Mouse (Mus musculus) heart, embryonic 11.5 days (tissue): ENCODE data around the gene Cdpf1. TPM values are rescaled to one million over a fixed set of nuclear protein-coding genes. Genes with fewer than 3 reads are reported as not detected.
A peak's percentile ranks its signal among the peaks of the same experiment; 100 is the strongest.

Source experiments
- ATAC-seq: fragments of 200-750 bp; cut with Nextera tagmentation; replicated peaks from 2 replicates; pipeline ENCODE4 v1.8.0; 2017; ENCODE audit warnings: moderate library complexity; ENCODE audit not compliant: insufficient number of reproducible peaks, low FRiP score, low TSS enrichment
- H3K27ac ChIP-seq: fragments of 300-500 bp; sonication (generic); 2 replicates; pipeline ENCODE4 v1.5.1; 2014; ENCODE audit warnings: mild to moderate bottlenecking, low read depth, low read length
- H3K27me3 ChIP-seq: fragments of 300-500 bp; sonication (generic); 2 replicates; pipeline ENCODE4 v1.6.1; 2014; ENCODE audit warnings: mild to moderate bottlenecking, low read length, mixed read lengths; ENCODE audit not compliant: control insufficient read depth, insufficient read depth
- H3K36me3 ChIP-seq: fragments of 300-500 bp; sonication (generic); 2 replicates; pipeline ENCODE4 v1.6.1; 2014; ENCODE audit warnings: mild to moderate bottlenecking, low read length, moderate library complexity, mixed read lengths; ENCODE audit not compliant: control insufficient read depth, insufficient read depth
- H3K4me1 ChIP-seq: fragments of 300-500 bp; sonication (generic); 2 replicates; pipeline ENCODE4 v1.6.1; 2014; ENCODE audit warnings: low read length; ENCODE audit not compliant: control insufficient read depth, insufficient read depth
- H3K4me2 ChIP-seq: fragments of 300-500 bp; sonication (generic); 2 replicates; pipeline ENCODE4 v1.6.1; 2014; ENCODE audit warnings: mild to moderate bottlenecking, moderate library complexity
- H3K4me3 ChIP-seq: fragments of 300-500 bp; sonication (generic); 2 replicates; pipeline ENCODE4 v1.5.1; 2014; ENCODE audit warnings: low read depth, low read length
- H3K9ac ChIP-seq: fragments of 300-500 bp; sonication (generic); 2 replicates; pipeline ENCODE4 v1.6.1; 2014; ENCODE audit warnings: mild to moderate bottlenecking, low read depth, low read length, moderate library complexity
- H3K9me3 ChIP-seq: fragments of 300-500 bp; sonication (generic); replicated peaks from 2 replicates; pipeline ENCODE4 v1.6.1; 2016; ENCODE audit warnings: low read length; ENCODE audit not compliant: control insufficient read depth
- WGBS: fragments of 180-500 bp; shearing (Covaris S2); extraction: QIAGEN DNeasy Blood & Tissue Kit; methylation state at CpG from one replicate; pipeline ENCODE4 v1.1.7; 2014; ENCODE audit not compliant: insufficient replicate concordance; 5-methylcytosine and 5-hydroxymethylcytosine counted together
- polyA plus RNA-seq: library from polyadenylated mRNA; unstranded; fragments of >200 nt; fragmentation: Nextera tagmentation; extraction: Ambion mirVana; gene quantifications from 2 replicates; pipeline ENCODE4 v1.2.1, GENCODE M21; 2014

Cdpf1 gene
- polyA plus RNA-seq, 1 experiment from 2014 or later = 37.1 TPM

GRCm38 (mm10) chr15:85813428-85813827, 1.9 kb upstream of the Cdpf1 start:
- no peak for ATAC-seq
- H3K9me3 ChIP-seq = no peaks in the 10 kb centered on the region
- peaks cover 6% of the 10 kb centered on the region for H3K4me1 ChIP-seq
- H3K9ac ChIP-seq = no peak overlapping the region
- H3K36me3 ChIP-seq = no peaks in the 10 kb centered on the region
- H3K4me2 ChIP-seq = no peak overlapping the region
- WGBS = 55% methylated on average over 10 of the region's 10 CpGs
- H3K4me3 ChIP-seq = no peak overlapping the region
- no peaks in the 10 kb centered on the region for H3K27me3 ChIP-seq
- H3K27ac ChIP-seq = no peak overlapping the region

- Histone ChIP-seq H3K27ac (peak overlapping the region; percentile 95), H3K9ac (peak overlapping the region; percentile 92), H3K27me3 (no peaks in the 10 kb centered on the region), H3K9me3 (no peaks in the 10 kb centered on the region), H3K36me3 (no peaks in the 10 kb centered on the region; the same call in 1 of the 2 replicates), H3K4me3 (peak overlapping the region; percentile 80), H3K4me1 (peaks cover 6% of the 10 kb centered on the region), H3K4me2 (peak overlapping the region; percentile 90)
- ATAC-seq = peak; percentile 84
- 3% methylated on average over 36 of the region's 36 CpGs for WGBS
Measured at GRCm38 (mm10) chr15:85810806-85811521, 533 bp downstream of the Cdpf1 start.

DNA sequence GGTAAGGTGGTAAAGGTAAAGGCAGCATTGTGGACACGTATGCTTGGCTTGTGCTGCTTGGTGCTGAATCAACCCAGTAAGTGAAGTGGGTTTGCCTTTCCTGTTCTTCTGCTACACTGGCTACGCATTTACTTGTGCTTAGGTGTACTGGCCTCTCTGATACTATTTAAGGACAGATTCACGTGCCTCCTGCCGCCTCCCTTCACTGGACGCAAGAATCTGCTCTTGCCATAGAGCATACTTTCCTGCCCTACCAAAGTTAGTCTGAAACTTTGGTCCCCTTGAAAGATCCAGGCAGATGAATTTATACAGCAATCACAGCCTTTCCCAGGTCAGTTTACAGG, 1.1 kb downstream of the Cdpf1 start:
- H3K9me3 ChIP-seq = no peaks in the 10 kb centered on the region
- 51% methylated on average over 5 of the region's 5 CpGs for WGBS
- H3K36me3 ChIP-seq = no peaks in the 10 kb centered on the region; the same call in 1 of the 2 replicates
- no peak for ATAC-seq
- H3K27me3 ChIP-seq = no peaks in the 10 kb centered on the region
- peak overlapping the region; percentile 50; the same call in 1 of the 2 replicates for H3K9ac ChIP-seq
- H3K4me1 ChIP-seq = peaks cover 6% of the 10 kb centered on the region
- peak overlapping the region; percentile 80 for H3K4me3 ChIP-seq
- H3K4me2 ChIP-seq = peak overlapping the region; percentile 90
- H3K27ac ChIP-seq = peak overlapping the region; percentile 95

DNA sequence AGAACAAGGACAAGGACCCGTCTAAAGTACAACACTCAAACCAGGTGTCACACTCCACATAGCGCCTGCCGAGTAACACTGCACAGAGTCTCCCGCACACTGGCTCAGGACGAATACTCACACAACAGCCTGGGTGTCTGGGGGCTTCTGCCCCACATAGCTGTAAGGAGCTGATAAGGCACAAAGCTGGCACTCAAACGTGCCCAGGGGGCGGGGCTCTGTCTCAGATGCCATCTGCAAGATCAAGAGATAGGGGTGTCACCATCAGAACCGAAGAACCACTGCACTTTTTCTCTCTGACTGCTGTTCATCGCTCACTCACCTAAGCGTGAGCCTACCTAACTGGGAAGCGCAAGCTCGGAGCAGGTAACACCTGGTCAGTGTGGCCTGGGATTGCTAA, 2.4 kb downstream of the Cdpf1 start:
- H3K27ac ChIP-seq = no peak overlapping the region
- peaks cover 6% of the 10 kb centered on the region for H3K4me1 ChIP-seq
- no peak overlapping the region for H3K4me2 ChIP-seq
- ATAC-seq = no peak
- H3K4me3 ChIP-seq = no peak overlapping the region
- no peaks in the 10 kb centered on the region; the same call in 1 of the 2 replicates for H3K36me3 ChIP-seq
- H3K27me3 ChIP-seq = no peaks in the 10 kb centered on the region
- no peaks in the 10 kb centered on the region for H3K9me3 ChIP-seq
- H3K9ac ChIP-seq = no peak overlapping the region
- 85% methylated on average over 12 of the region's 12 CpGs for WGBS

GRCm38 (mm10) chr15:85808434-85808833, 3.1 kb downstream of the Cdpf1 start:
- Histone ChIP-seq H3K4me1 (peaks cover 6% of the 10 kb centered on the region), H3K4me3 (no peak overlapping the region), H3K27ac (no peak overlapping the region), H3K9ac (no peak overlapping the region), H3K27me3 (no peaks in the 10 kb centered on the region), H3K36me3 (no peaks in the 10 kb centered on the region; the same call in 1 of the 2 replicates), H3K4me2 (no peak overlapping the region), H3K9me3 (no peaks in the 10 kb centered on the region)
- WGBS = 59% methylated on average over 8 of the region's 8 CpGs
- ATAC-seq = no peak

- no peaks in the 10 kb centered on the region for H3K9me3 ChIP-seq
- no peak overlapping the region for H3K4me3 ChIP-seq
- H3K4me1 ChIP-seq = peaks cover 6% of the 10 kb centered on the region
- ATAC-seq = no peak
- no peaks in the 10 kb centered on the region for H3K27me3 ChIP-seq
- no peak overlapping the region for H3K4me2 ChIP-seq
- WGBS = 78% methylated on average over 6 of the region's 6 CpGs
- H3K9ac ChIP-seq = no peak overlapping the region
- H3K27ac ChIP-seq = no peak overlapping the region
- no peaks in the 10 kb centered on the region; the same call in 1 of the 2 replicates for H3K36me3 ChIP-seq
Measured at GRCm38 (mm10) chr15:85808031-85808430, 3.5 kb downstream of the Cdpf1 start.

DNA sequence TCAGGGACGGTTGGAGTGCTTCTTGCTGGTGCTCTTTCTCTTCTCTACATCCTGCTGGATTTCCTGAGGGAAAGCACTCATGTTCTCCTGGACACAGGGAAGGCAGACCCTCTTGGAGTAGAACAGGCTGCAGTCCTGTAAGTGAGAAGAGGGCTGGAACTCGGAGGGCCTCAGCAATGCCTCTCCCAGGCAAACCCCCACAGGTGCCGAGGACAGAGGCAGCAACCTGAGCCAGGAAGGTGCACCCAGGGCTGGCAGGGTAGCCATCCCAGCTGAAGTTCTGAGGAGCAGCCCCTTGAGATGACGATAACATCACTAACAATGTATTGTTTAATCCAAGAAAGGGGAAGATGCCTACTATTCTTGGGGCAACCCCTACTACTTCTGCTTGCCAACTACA, 4.1 kb downstream of the Cdpf1 start:
- H3K9ac ChIP-seq = no peak overlapping the region
- no peak for ATAC-seq
- no peak overlapping the region for H3K4me3 ChIP-seq
- H3K9me3 ChIP-seq = no peaks in the 10 kb centered on the region
- peaks cover 6% of the 10 kb centered on the region for H3K4me1 ChIP-seq
- H3K4me2 ChIP-seq = no peak overlapping the region
- no peaks in the 10 kb centered on the region for H3K27me3 ChIP-seq
- 77% methylated on average over 4 of the region's 4 CpGs for WGBS
- H3K36me3 ChIP-seq = no peaks in the 10 kb centered on the region; the same call in 1 of the 2 replicates
- H3K27ac ChIP-seq = no peak overlapping the region

- no peaks in the 10 kb centered on the region for H3K27me3 ChIP-seq
- 56% methylated on average over 4 of the region's 4 CpGs for WGBS
- H3K4me1 ChIP-seq = peaks cover 6% of the 10 kb centered on the region
- ATAC-seq = no peak
- H3K27ac ChIP-seq = no peak overlapping the region
- H3K9me3 ChIP-seq = no peaks in the 10 kb centered on the region
- H3K4me3 ChIP-seq = no peak overlapping the region
- H3K9ac ChIP-seq = no peak overlapping the region
- H3K36me3 ChIP-seq = no peaks in the 10 kb centered on the region; the same call in 1 of the 2 replicates
- no peak overlapping the region for H3K4me2 ChIP-seq
Measured at GRCm38 (mm10) chr15:85806886-85807285, 4.6 kb downstream of the Cdpf1 start.

DNA sequence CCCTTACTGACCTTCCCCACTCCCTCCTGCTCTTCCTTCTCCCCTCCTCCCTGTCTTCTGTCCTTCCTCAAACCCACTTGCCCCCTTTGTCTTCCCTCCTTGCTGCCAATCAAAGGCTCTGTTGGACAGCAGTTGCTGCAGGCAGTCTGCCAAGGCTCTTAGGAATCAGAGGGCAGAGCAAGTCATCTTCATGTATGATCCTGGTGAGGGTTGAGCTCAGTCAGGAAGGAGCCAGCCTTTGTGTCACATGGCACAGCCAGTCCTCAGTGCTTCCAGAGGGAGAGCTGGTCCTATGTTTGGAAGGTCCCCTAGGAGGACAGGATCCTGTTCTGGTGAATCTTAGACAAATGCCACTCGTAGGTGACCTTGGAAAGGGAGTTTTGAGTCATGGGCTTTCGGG, 8.6 kb downstream of the Cdpf1 start:
- ATAC-seq = no peak
- no peak overlapping the region for H3K9ac ChIP-seq
- no peak overlapping the region for H3K27ac ChIP-seq
- H3K4me3 ChIP-seq = no peak overlapping the region
- H3K27me3 ChIP-seq = no peaks in the 10 kb centered on the region
- no peaks in the 10 kb centered on the region for H3K4me1 ChIP-seq
- H3K9me3 ChIP-seq = no peaks in the 10 kb centered on the region
- 72% methylated on average over 2 of the region's 2 CpGs for WGBS
- no peak overlapping the region for H3K4me2 ChIP-seq
- H3K36me3 ChIP-seq = no peaks in the 10 kb centered on the region
